Mouse (Mus musculus) right cerebral cortex, postnatal 14 days (tissue): ENCODE measurements around the gene Fstl5.
A peak's percentile ranks its signal among the peaks of the same experiment; 100 is the strongest.
"Not testable (repeated sequence)": the region's sequence is repeated elsewhere in the genome, so short reads cannot be mapped to it uniquely, and the experiment has no call there.

Source experiments
- DNase-seq: peaks from one replicate; pipeline ENCODE4 v3.0.0; 2022

The Fstl5 gene

DNA sequence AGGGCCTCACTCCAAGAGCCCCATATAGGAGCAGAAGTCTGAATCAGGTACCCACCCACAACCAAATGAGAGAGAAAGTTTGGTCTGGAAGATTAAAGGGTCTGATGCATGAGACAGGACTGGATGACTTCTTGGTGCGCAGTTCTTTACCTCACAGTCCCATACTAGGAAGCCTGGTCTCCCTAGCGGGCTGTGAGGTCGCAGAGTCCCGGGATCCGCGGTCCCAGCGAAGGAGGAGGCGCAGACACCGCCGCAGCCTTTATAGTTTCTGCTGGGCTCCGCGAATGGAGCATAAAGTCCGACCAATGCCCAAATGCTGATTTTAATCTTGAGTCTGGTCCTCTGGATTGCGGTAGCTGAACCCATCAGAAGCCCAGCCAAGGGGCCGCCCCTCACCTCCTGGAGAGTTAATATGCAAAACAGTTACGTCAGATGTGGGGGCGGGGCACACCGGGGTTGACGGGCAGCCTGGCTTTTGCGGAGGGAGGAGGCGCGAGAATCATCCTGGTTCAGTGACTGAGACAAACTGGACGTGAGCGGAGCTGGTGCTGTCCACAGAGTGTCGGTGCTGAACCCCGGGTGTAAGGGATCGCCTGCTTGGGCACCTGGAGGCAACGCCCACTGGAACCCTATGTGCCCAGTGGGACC is at the start of gene Fstl5:
Gene Fstl5, plus strand, starts transcription at position 211 of the 648 bp plus-strand sequence.
- peak; percentile 77 for DNase-seq

DNA sequence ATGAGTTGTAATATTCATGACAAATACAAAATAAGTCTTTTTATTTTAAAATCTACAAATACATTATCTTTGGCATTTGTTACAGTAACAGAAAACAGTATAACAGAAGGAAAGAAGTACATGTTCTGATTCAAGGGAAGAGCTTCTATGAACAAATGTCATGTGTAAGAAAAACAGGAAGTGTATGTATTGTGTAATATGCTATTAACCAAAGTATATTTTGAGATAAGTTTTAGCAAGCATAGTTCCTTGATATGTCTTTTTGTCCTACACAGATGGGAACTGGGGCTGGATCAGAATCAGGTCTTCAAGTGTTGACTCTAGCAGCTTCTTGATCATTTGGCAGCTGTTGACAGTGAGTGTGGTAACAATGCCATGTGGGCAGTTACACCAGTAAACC is 48.5 kb upstream of the Fstl5 start:
- no peak for DNase-seq

DNA sequence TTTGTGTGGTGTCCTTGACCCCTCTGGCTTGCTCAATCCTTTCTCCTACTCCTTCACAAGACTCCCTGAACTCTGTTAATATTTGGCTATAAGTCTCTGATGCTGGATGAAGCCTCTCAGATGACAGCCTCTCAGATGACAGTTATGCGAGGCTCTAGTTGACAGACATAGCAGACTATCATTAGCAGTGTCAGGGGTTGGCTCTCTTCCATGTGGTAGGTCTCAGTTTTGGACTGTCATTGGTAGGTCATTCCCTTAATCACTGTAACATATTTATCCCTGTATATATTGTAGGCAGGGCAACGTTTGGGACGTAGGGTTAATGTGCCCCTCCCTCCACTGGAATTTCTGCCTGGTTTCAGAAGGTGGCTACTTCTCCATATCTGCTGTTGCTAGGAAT is 22.9 kb upstream of the Fstl5 start:
- DNase-seq: no peak

DNA sequence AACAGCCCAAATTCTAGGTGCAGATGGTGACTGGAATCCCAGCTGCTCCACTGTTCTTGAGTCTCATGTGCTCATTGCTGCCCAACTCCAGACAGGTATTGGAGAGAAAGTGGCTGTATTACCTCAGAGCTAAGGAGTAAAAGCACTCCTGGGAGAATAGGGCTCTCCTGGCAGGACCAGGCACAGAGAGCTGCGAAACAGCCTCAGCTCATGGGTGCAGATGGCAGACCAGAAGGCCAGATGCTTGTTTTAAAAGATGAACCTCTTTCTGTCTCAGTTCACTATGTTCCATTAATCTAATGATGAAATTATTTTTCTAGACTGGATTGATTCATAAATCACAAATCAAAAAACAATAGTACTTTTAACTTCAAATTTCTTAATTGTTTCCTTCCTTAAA is 12.1 kb upstream of the Fstl5 start:
- no peak for DNase-seq

DNA sequence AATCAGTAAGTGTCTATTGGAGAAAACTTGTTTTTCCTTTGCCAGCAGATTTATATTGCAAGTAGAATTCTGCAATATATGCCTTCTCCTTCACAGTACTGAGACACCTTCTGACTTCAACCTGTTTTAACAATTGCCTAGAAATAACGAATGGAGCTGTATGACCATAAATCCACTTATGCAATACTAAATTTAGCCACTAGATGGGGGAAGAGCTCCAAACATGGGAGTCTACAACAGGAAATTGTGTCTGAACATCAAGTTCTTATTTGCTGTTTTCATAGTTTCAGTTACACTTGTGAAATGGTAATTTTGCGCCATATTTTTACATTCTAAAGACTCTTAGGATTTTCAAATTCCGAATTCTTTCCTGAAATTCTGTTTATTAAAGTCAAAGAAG is 6.2 kb upstream of the Fstl5 start:
- no peak for DNase-seq

DNA sequence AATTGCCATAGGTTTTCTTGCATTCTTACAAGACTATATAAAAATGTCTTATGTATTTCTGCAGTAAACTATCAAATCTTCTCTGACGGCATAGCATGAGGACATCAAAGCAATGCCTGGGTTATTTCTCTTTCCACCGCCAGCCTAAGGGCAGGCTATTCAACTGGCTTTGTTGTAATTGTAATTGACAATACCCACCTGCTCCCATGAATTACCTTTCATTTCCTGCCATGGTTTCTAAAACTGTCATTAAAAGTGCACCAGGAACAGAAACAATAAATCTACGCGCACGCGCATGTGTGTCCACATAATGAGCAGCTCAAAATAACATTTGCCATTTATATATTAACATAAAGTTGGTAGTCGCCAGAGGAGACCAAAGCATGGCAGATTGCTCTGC is 1.2 kb upstream of the Fstl5 start:
- DNase-seq: no peak

DNA sequence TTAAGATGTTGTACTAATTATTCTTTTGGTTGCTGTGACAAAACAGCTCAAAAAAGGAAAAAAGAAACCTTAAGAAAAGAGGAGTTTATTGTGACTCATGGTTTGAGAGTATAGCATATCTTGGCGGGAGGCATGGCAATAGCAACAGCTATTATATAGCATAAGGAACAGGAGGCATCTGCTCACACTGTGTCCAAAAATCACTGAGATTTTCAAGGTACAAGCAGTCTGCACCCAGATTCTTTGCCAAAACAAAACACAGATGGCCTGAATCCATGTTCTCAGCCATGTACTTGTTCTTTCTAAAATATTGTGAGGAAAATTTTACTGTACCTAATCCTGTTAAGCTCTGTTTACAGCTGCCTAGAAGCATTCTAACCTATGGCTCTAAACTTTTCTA is 66.4 kb downstream of the Fstl5 start:
- no peak for DNase-seq

DNA sequence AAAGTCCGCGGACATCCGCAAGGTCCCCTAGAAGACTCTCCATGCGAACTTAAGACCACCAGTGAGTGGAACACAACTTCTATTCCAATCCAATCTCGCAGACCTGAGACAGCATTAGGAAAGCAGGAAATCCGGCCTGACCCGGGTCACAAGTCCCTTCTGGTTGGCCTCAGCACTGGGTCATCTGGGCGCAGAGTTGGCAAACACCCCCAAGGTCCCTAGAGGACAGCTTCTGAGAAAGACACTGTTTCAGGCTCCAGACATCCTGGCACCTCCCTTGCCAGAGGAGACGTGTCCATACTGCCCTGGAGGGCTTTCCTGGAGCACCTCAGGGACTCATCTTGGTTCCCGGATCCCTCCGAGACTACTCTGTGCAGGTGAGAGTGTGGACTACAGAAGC is 73.8 kb downstream of the Fstl5 start:
- DNase-seq: no peak

DNA sequence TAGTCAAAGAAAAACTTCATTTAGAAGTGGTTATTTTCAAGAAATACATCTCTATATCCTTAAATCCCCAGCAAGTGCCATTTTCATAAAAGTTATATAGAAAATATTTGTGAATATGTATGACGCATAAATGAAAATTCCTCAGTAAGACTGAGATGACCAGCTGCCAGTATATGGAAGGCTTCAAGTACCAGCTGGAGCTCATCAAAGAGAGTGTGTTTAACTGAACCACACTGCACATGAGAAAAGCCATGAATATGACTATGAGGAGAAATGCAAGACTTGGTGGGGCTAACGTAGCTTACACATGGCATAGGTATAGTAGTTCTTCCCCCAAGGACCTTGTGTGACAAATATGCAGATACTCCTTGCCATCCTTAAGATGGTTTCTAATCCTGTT is 164.8 kb downstream of the Fstl5 start:
- no peak for DNase-seq

DNA sequence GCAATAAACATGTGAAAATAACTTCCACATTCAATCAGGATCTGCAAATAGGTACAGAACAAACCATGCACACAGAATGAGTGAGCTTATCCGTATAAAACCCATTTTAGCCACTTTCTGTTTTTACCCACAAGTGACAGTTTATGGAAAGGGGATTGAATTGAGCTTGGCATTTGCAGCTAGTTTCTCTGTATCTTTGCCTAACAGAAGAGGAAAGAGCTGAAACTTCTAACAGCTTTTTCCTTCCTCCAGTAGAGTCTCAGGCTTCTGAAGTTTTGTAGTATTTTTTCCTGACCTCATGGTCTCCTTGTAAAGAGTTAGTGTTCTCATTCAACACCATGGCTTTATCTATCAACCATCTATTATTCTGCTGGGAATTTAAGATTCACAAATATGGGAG is 177.3 kb downstream of the Fstl5 start:
- no peak for DNase-seq

DNA sequence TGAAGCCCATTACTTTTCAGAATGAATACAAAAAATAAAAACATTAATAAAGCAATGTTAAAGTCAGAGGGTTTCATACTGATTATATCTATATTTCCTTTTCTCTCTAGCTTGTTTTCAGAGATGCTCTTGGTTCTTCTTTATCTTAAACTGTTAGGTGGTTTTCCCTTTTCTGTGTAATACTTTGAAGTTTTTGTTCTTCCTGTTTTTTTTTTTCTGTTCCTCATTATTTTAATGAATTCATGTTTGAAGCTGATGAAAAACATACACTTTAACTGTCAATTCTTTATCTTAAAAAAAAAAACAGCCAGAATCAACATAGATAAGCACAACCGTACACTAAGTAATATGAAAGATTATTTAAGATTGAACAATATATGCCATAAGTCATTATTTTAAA is 218.9 kb downstream of the Fstl5 start:
- no peak for DNase-seq

DNA sequence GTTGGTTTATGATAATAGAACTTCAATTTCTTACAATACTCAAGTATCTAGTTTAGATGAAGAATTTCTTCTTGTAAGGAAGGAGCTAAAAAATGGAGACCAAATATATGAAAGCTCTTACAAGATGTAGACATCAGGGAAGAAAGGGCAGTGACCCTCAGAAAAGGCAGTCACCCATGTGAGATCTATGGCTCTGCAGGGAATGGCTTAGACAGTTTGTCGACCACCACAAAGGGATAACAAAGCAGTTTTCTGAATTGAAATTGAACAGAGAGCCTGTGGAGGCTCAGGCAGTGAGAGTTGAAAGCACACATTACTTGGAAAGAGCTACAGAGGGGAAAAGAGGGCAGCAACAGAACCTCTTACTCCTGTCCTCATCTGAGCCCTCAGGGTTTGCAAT is 220.3 kb downstream of the Fstl5 start:
- DNase-seq: no peak

DNA sequence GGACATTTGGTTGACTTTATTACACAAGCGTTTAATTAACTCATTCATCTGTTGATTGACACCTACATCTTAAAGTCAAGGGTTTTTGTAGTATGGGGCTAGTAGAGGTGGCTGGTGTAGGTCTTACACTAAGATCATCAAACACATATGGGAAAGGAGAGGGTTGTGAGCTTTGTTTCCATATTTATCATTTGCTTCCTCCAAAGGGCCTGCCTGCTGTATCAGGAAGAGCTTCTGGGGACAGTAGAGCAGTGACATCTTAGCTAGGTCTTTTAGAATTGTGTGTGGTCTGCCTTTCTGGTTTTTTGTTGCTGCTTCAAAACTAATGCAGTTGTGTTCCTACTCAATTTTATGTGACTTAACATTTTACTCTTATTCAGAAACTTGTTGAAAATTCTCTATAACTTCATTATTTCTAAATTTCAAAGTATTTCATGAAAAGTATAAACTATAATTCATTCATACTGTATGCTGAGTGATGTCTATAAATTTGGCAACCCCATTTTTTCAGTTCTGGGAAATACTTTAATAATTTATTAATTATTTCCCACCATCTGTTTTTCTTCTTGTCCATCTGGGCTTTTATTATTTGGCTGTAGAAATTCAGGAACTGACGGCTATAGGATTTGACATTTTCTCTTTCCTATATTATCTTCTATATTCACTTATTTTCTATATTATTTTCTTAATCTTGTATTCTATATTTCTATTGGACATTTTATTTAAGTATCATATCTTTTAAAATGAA is 227.1 kb downstream of the Fstl5 start:
- no peak for DNase-seq

DNA sequence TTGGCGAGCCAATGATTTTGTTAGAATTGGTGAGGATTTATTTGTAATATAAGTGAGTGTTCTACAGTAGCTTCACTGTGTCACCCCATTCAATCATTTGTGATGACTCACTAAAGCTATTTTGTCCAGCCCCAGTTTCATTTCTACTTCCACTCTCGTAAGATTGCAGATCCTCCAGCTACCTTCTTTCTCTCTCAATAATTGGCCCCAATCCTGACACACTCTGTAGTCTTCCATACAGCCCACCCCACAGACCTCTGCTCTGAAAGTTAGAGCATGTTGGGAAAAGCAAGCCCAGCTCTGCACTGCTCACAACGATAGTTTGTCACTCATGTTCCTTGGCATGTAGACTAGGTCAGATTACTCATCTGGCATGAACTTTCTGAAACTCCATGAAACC is 242.9 kb downstream of the Fstl5 start:
- DNase-seq: no peak

DNA sequence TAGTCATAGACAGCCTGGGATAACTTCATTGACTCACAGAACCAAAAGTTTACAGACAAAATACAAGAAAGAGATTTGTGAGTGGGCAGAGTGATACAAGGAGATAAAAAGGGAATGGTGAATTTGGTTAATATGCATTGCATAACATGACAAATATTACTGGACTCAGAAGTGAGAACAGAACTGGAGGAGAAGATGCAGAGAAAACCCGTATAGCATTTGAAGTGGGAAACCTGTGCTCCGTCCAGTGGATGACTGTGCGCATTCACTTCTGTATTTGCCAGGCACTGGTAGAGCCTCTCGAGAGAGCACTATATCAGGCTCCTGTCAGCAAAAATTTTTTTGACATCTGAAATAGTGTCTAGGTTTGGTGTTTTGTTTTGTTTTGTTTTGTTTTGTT is 245.5 kb downstream of the Fstl5 start:
- no peak for DNase-seq

DNA sequence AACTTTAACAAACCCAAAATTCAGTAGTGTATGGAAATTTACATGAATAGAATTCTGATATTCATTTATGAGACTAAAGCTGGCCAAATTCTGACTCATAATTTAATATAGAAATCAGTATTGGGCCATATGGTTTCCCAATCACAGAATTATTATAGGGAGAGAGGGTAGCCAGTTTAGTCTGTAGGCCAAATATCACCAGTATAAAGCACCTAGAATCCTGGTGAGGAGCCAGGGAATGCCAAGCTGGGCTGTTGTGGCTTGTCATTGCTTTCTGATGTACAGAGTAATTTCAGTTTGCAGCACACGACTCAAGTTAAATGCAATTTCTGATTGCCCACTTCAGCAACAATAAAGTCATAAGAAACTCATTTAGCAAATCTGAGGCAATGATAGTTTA is 248.4 kb downstream of the Fstl5 start:
- DNase-seq: no peak

DNA sequence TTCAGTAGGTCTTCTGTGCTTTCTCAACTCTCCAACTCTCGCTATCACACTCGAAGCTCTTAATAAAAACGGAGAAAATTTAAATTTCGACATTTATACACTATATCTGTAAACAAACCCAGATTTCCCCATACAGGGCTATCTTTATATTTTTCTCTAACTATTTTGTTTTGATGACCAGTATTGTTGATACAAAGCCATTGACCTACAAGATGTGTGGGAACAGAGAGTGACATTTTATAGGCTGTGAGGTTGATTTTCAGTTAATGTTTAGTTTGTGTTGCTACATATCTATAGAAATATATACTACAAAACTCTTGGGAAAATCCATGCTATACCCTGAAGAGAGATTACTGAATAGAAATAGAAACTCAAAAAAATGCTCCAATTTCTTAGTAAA is 262.9 kb downstream of the Fstl5 start:
- DNase-seq: no peak

DNA sequence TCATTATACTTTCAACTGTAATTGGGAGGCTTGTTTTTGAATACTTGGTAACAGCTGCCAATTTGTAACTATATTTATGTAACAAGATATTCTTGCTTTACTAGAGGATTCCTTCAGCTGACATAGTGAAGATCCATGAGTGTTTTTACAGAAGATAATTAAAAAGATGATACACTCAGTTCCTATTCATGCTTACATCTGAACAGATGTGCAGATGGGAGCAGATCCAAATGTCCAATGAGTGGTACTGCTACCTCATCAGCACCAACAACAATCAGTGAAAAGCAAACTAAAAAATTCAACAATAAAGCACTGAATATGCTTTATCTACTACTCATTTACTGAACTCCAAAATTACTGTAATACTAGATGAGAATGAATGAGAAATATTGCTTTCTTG is 292.9 kb downstream of the Fstl5 start:
- no peak for DNase-seq

DNA sequence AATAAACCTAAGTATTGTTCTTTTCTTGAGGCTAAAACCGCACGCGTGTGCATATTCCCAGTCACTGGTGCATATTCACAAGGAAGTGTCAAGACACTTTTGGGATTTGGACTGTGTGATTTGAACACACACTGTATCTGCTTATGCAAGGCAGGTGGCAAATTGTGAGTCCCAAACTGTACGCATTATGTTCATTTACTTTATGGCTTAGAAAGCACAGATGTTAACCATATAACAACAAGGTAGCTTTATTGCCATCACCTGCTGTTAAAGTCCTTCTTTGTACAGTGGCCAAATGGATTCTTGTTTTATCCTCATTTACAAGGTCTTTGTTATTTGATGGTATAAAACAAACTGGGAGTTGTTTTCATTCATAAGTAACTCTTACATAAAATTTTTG is 295.8 kb downstream of the Fstl5 start:
- no peak for DNase-seq

DNA sequence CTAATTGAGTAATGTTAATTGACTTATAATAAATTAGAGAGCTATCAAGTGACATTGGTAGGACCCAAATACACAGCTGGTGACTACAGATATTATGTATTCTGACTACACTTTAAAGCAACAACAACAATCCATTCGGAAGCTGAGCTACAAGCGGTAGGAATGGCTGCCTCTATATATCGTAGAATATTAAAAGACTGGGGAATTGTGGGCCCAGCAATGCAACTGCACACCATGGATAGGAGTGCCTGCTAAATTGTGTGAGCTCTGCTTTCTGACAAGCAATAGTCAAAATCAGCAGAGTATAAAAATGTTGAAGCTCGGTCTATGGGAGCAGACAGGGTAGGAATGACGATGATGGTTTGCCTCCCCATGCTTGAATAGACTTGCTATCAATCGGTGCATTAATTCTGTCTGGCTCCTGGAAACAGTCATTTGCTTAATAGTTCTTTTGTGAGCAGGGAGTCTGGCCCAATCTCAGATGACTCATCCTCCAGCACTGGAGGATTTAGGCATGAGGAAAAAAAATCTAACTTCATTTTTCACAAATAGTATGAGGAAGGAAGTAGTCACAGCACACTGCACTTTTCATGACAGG is 354.8 kb downstream of the Fstl5 start:
- DNase-seq: no peak

DNA sequence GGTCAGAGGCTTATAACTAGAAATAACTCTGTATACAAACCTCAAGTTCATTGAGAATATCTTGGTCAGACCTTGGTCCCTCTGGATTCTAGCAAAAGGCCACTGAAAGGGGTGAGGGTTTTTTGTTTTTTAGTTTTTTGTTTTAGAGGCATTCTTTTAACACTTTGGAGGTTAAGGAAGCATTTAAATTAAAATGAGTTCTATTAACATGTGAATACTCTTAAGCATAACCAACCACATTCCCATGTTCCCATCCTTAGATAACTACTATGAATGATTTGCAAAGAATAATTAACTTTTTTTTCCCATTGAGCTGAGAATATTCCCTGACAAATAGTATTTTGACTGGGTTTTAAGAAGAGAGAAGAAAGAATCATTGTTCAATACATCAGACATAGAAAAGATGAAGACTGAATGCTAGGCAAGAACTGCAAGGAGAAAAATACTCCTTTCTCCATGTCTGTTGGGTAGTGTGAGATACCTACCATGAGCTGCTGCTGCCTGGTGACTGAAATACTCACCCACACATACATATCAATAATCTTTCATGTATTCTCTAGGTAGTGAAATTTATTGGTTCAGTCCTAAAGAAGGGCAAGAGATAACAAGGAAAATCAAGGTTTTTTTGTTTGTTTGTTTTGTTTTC is 393.3 kb downstream of the Fstl5 start:
- no peak for DNase-seq

DNA sequence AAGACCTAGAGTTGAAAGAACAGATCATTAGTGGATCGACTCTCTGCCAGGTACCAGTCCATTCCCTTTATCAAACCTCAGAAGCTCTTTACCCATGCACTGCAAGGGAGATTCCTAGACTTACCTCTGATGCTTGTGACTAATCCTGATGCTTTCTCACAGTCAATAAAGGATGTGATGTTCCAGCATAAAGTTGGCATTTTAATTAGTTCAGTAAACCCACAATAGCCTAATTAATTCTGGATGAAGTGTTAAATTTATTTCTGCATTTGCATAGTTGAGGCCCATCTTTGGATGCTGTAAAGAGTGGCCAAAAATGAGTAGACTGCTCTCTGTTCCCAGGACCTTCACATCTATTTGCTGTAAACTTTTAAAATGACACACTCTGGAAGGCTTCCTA is 394.1 kb downstream of the Fstl5 start:
- DNase-seq: no peak

DNA sequence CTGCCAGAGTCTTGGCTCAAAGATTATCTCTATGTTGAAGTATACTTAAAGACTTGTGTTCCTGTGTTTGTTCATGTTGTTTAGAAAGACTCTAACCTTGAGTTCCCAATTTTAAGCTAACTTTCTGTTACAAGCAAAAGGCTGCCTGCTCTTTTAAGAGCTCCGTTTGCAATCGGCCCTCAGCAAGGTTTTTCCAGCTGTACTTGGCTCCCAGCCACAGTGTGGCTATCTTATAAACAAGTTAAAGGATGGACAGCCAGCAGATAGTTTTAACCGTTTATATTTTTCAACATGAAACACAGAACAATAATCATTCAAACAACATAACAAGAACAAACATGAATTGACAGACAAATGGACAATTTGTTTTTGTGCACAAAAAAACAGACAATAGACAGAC is 433.8 kb downstream of the Fstl5 start:
- DNase-seq: not testable (repeated sequence)

DNA sequence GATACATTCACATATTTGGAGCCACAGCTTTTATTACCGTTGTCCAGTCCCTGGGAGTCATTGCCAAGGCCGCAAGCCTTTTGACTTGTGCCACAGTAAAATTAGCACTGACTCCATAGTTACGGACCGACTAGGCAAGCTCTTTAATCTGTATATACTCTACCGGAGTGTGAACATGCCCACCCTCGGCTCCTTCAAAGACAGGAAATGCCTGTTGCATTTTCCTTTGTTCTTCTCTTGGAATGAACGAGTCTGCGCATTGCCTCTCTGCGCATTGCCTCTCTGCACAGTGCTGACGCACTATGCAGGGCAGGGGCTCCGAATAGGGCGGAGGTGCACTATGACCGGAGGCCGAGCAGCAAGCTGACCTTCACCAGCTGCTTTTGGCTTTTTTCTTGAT is 434.7 kb downstream of the Fstl5 start:
- no peak for DNase-seq
